Comparison of ENCODE assay signal across 7 mouse cellular contexts in the genomic region with DNA sequence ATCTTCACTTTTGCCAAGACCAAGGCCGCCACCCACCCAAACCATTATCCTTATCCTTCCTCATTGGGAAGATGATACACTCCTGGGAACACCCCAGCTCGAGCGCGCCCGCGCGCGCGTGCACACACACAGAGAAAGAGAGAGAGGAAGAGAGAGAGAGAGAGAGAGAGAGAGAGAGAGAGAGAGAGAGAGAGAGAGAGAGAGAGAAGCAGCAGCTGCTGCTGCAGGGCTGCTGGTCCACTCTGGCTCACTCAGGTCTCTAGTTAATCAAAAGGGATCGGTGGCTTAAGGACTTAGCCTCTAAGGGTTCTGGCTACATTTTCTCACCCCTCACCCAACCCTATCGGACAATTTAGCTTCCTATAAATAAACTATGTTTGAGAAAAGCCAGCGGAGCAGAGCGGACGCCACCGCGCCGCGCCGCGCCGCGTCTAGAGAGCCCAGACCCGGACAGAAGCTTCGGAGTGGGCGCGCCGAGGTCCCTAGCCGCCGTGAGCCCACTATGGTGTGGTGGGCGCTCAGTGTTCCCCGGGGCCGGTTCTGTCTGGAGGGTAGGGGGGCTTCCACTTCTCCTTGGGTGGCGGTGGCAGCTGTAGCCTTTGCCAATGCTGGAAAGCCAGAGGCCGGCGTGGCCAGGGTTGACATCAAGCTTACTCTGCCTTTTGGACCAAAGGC. TPM values are rescaled to one million over a fixed set of nuclear protein-coding genes. Genes with fewer than 3 reads are reported as not detected.
DNase-seq lines count a peak whose midpoint lies in the region; ATAC-seq lines count a peak whose summit lies in the region.

No protein-coding gene starts in this region.

- no peaks in the 10 kb centered on the region for H3K4me1 ChIP-seq in liver, embryonic 11.5 days (replicated peaks; ENCODE audit: control insufficient read depth, insufficient read depth, low read length)
- no peaks in the 10 kb centered on the region for H3K4me1 ChIP-seq in embryonic facial prominence, embryonic 10.5 days
- no peaks in the 10 kb centered on the region for H3K4me1 ChIP-seq in heart, embryonic 11.5 days (ENCODE audit: control insufficient read depth, insufficient read depth, low read length)
- no peaks in the 10 kb centered on the region for H3K4me1 ChIP-seq in limb, embryonic 11.5 days (ENCODE audit: control insufficient read depth, insufficient read depth, low read length)

- peak overlapping the region; percentile 27; the same call in 1 of the 2 replicates for H3K4me3 ChIP-seq in liver, embryonic 11.5 days (ENCODE audit: low read depth, low read length)
- peak overlapping the region; percentile 64 for H3K4me3 ChIP-seq in embryonic facial prominence, embryonic 10.5 days
- peak overlapping the region; percentile 49 for H3K4me3 ChIP-seq in heart, embryonic 11.5 days (ENCODE audit: low read depth, low read length)
- H3K4me3 ChIP-seq in limb, embryonic 11.5 days (ENCODE audit: low read depth, low read length) = peak overlapping the region; percentile 16; the same call in 1 of the 2 replicates

- peak overlapping the region; percentile 34 for H3K4me2 ChIP-seq in liver, embryonic 11.5 days
- H3K4me2 ChIP-seq in heart, embryonic 11.5 days = peak overlapping the region; percentile 76
- H3K4me2 ChIP-seq in limb, embryonic 11.5 days (ENCODE audit: low read depth, severe bottlenecking) = peak overlapping the region; percentile 75

- peak; percentile 30 for DNase-seq in liver, embryonic 11.5 days (ENCODE audit: low spot score)
- DNase-seq in liver = no peak
- peak; percentile 43 for DNase-seq in embryonic facial prominence, embryonic 10.5 days (ENCODE audit: low spot score)
- DNase-seq in limb, embryonic 11.5 days (ENCODE audit: low spot score) = peak; percentile 40
- peak; percentile 11 for DNase-seq in right cerebral cortex, postnatal 25 days
- DNase-seq in thymus, postnatal 14 days = no peak

- 20% methylated on average over 35 of the region's 35 CpGs for WGBS in liver, embryonic 11.5 days
- whole genome bisulfite sequencing in embryonic facial prominence, embryonic 10.5 days = 30% methylated on average over 35 of the region's 35 CpGs
- 17% methylated on average over 35 of the region's 35 CpGs for WGBS in heart, embryonic 11.5 days (ENCODE audit: insufficient replicate concordance)
- WGBS in limb, embryonic 11.5 days = 18% methylated on average over 35 of the region's 35 CpGs

- H3K27me3 ChIP-seq in liver, embryonic 11.5 days (replicated peaks; ENCODE audit: control insufficient read depth, insufficient read depth, low read length) = peaks cover 69% of the 10 kb centered on the region
- H3K27me3 ChIP-seq in embryonic facial prominence, embryonic 10.5 days (replicated peaks; ENCODE audit: low read depth, poor library complexity, severe bottlenecking) = peaks cover 79% of the 10 kb centered on the region
- H3K27me3 ChIP-seq in heart, embryonic 11.5 days (ENCODE audit: control insufficient read depth, insufficient read depth, low read length) = peaks cover 37% of the 10 kb centered on the region
- H3K27me3 ChIP-seq in limb, embryonic 11.5 days (ENCODE audit: control insufficient read depth, insufficient read depth, low read length) = peaks cover 19% of the 10 kb centered on the region

- no peaks in the 10 kb centered on the region for H3K9me3 ChIP-seq in liver, embryonic 11.5 days (ENCODE audit: control insufficient read depth, low read length)
- H3K9me3 ChIP-seq in embryonic facial prominence, embryonic 10.5 days = peaks cover 3% of the 10 kb centered on the region; the same call in 1 of the 2 replicates
- H3K9me3 ChIP-seq in heart, embryonic 11.5 days (replicated peaks; ENCODE audit: control insufficient read depth, low read length) = no peaks in the 10 kb centered on the region
- no peaks in the 10 kb centered on the region for H3K9me3 ChIP-seq in limb, embryonic 11.5 days (ENCODE audit: control insufficient read depth, low read length)

- H3K27ac ChIP-seq in liver, embryonic 11.5 days (ENCODE audit: low read depth, low read length) = no peak overlapping the region
- H3K27ac ChIP-seq in embryonic facial prominence, embryonic 10.5 days (replicated peaks) = peak overlapping the region; percentile 35; the same call in 1 of the 2 replicates
- no peak overlapping the region for H3K27ac ChIP-seq in heart, embryonic 11.5 days (ENCODE audit: low read depth, low read length)
- H3K27ac ChIP-seq in limb, embryonic 11.5 days (replicated peaks; ENCODE audit: low read depth, low read length) = no peak overlapping the region

- no peaks in the 10 kb centered on the region for H3K36me3 ChIP-seq in liver, embryonic 11.5 days (ENCODE audit: control insufficient read depth, insufficient read depth, low read length)
- H3K36me3 ChIP-seq in embryonic facial prominence, embryonic 10.5 days (replicated peaks) = no peaks in the 10 kb centered on the region
- H3K36me3 ChIP-seq in heart, embryonic 11.5 days (ENCODE audit: control insufficient read depth, insufficient read depth, low read length) = no peaks in the 10 kb centered on the region
- H3K36me3 ChIP-seq in limb, embryonic 11.5 days (ENCODE audit: control insufficient read depth, insufficient read depth, low read length) = no peaks in the 10 kb centered on the region

- no peak for ATAC-seq in liver, embryonic 11.5 days (replicated peaks; ENCODE audit: low FRiP score)
- no peak for ATAC-seq in heart, embryonic 11.5 days (replicated peaks; ENCODE audit: insufficient number of reproducible peaks, low FRiP score, low TSS enrichment)
- ATAC-seq in limb, embryonic 11.5 days (ENCODE audit: insufficient number of reproducible peaks, low FRiP score, low TSS enrichment, low read depth) = no peak

- no peak overlapping the region for H3K9ac ChIP-seq in liver, embryonic 11.5 days (ENCODE audit: low read depth, low read length)
- H3K9ac ChIP-seq in heart, embryonic 11.5 days (ENCODE audit: low read depth, low read length) = no peak overlapping the region
- H3K9ac ChIP-seq in limb, embryonic 11.5 days (ENCODE audit: low read length) = no peak overlapping the region

RNA-seq across cellular contexts. Expression of gene Pcdh19, which starts 0.9 kb away (rescaled TPM):
- polyA plus RNA-seq in liver, embryonic 11.5 days (2014; fragmentation: Nextera tagmentation; extraction: Ambion mirVana) = 0.27 and 0.51 TPM in 2 replicates
- polyA plus RNA-seq in embryonic facial prominence, embryonic 10.5 days (2016; fragmentation: Nextera tagmentation; extraction: Ambion mirVana) = 3.4 and 5.1 TPM in 2 replicates
- polyA plus RNA-seq in heart, embryonic 11.5 days (2014; fragmentation: Nextera tagmentation; extraction: Ambion mirVana) = 0.21 and 0.39 TPM in 2 replicates
- polyA plus RNA-seq in limb, embryonic 11.5 days (2014; fragmentation: Nextera tagmentation; extraction: Ambion mirVana) = 2.5 and 2.8 TPM in 2 replicates

Comparison
In these comparisons a context has a peak if more than half of its experiments do, and no peak if none do; other contexts are left out.
1. DNase-seq: peak in liver, embryonic 11.5 days (single experiment), embryonic facial prominence, embryonic 10.5 days (single experiment), limb, embryonic 11.5 days (single experiment) and right cerebral cortex, postnatal 25 days (single experiment); none in liver (single experiment) and thymus, postnatal 14 days (single experiment).
2. Peak in every context shown above with its lines, with median percentiles within 50 percentile points of each other: H3K4me2 ChIP-seq and H3K4me3 ChIP-seq.